8 mouse cellular contexts compared by ENCODE assay signal in genomic region chr11:116905741-116906456, GRCm38 (mm10). TPM values are rescaled to one million over a fixed set of nuclear protein-coding genes. Genes with fewer than 3 reads are reported as not detected.
DNase-seq lines count a peak whose midpoint lies in the region; ATAC-seq and TF ChIP-seq lines count a peak whose summit lies in the region.

No protein-coding gene starts in this region.

- no peak for TF ChIP-seq CTCF in kidney, postnatal 0 days (IDR thresholded peaks at IDR 0.05; ENCODE audit: low read depth)

- no peak for DNase-seq in heart, adult 11 months
- DNase-seq in forebrain, embryonic 10.5 days (ENCODE audit: extremely low spot score, low spot score) = no peak
- no peak for DNase-seq in kidney, postnatal 0 days (ENCODE audit: low spot score)
- no peak for DNase-seq in B cell, adult 2 months
- DNase-seq in urinary bladder, postnatal 36 days (ENCODE audit: low spot score in 2 of 2) = no peak
- DNase-seq in right cerebral cortex, adult 18-20 months = no peak

- H3K4me1 ChIP-seq in heart, embryonic 16.5 days (ENCODE audit: control insufficient read depth, insufficient read depth, low read length) = peaks cover 4% of the 10 kb centered on the region; the same call in 1 of the 2 replicates
- peaks cover 19% of the 10 kb centered on the region for H3K4me1 ChIP-seq in forebrain, embryonic 10.5 days
- H3K4me1 ChIP-seq in kidney, postnatal 0 days (replicated peaks; ENCODE audit: insufficient read depth, low read length) = peaks cover 5% of the 10 kb centered on the region
- peaks cover 4% of the 10 kb centered on the region; the same call in 1 of the 2 replicates for H3K4me1 ChIP-seq in midbrain, embryonic 16.5 days (ENCODE audit: control insufficient read depth, insufficient read depth, low read length)

- no peak overlapping the region; the same call in 1 of the 2 replicates for H3K9ac ChIP-seq in heart, embryonic 16.5 days (ENCODE audit: low read length)
- H3K9ac ChIP-seq in kidney, postnatal 0 days (ENCODE audit: low read depth, low read length) = no peak overlapping the region
- H3K9ac ChIP-seq in midbrain, embryonic 16.5 days (ENCODE audit: low read depth, low read length) = no peak overlapping the region

- H3K36me3 ChIP-seq in heart, embryonic 16.5 days (ENCODE audit: control insufficient read depth, insufficient read depth) = no peaks in the 10 kb centered on the region
- no peaks in the 10 kb centered on the region for H3K36me3 ChIP-seq in forebrain, embryonic 10.5 days (replicated peaks)
- H3K36me3 ChIP-seq in kidney, postnatal 0 days (ENCODE audit: insufficient read depth, low read length) = no peaks in the 10 kb centered on the region
- H3K36me3 ChIP-seq in midbrain, embryonic 16.5 days (ENCODE audit: control insufficient read depth, insufficient read depth, low read length) = no peaks in the 10 kb centered on the region

- H3K4me2 ChIP-seq in heart, embryonic 16.5 days (ENCODE audit: low read depth, low read length) = peak overlapping the region; percentile 62
- peak overlapping the region; percentile 48 for H3K4me2 ChIP-seq in kidney, postnatal 0 days (ENCODE audit: low read length)
- peak overlapping the region; percentile 31 for H3K4me2 ChIP-seq in midbrain, embryonic 16.5 days (ENCODE audit: low read length)

- no peak overlapping the region for H3K27ac ChIP-seq in heart, embryonic 16.5 days (ENCODE audit: low read length)
- H3K27ac ChIP-seq in forebrain, embryonic 10.5 days = no peak overlapping the region
- H3K27ac ChIP-seq in kidney, postnatal 0 days = no peak overlapping the region
- no peak overlapping the region for H3K27ac ChIP-seq in midbrain, embryonic 16.5 days (ENCODE audit: low read length)

- ATAC-seq in heart, embryonic 16.5 days (replicated peaks; ENCODE audit: extremely low read depth, insufficient read depth, low FRiP score) = no peak
- ATAC-seq in kidney, postnatal 0 days (replicated peaks; ENCODE audit: low FRiP score, low read depth) = no peak
- no peak for ATAC-seq in midbrain, embryonic 16.5 days

- peak overlapping the region; percentile 33 for H3K4me3 ChIP-seq in heart, embryonic 16.5 days (ENCODE audit: low read length)
- H3K4me3 ChIP-seq in forebrain, embryonic 10.5 days = peak overlapping the region; percentile 45
- H3K4me3 ChIP-seq in kidney, postnatal 0 days (replicated peaks; ENCODE audit: low read depth, low read length) = peak overlapping the region; percentile 4; the same call in 1 of the 2 replicates
- peak overlapping the region; percentile 14 for H3K4me3 ChIP-seq in midbrain, embryonic 16.5 days (ENCODE audit: low read depth, low read length)

- no peaks in the 10 kb centered on the region for H3K9me3 ChIP-seq in heart, embryonic 16.5 days (replicated peaks; ENCODE audit: control insufficient read depth, low read length)
- no peaks in the 10 kb centered on the region for H3K9me3 ChIP-seq in forebrain, embryonic 10.5 days
- H3K9me3 ChIP-seq in kidney, postnatal 0 days (replicated peaks; ENCODE audit: low read length) = no peaks in the 10 kb centered on the region
- no peaks in the 10 kb centered on the region for H3K9me3 ChIP-seq in midbrain, embryonic 16.5 days (replicated peaks; ENCODE audit: control insufficient read depth, low read length, poor library complexity, severe bottlenecking)

- peaks cover 20% of the 10 kb centered on the region for H3K27me3 ChIP-seq in heart, embryonic 16.5 days (ENCODE audit: control insufficient read depth, insufficient read depth, low read length)
- H3K27me3 ChIP-seq in forebrain, embryonic 10.5 days (ENCODE audit: poor library complexity, severe bottlenecking) = peaks cover 60% of the 10 kb centered on the region
- H3K27me3 ChIP-seq in kidney, postnatal 0 days (ENCODE audit: insufficient read depth, low read length) = peaks cover 5% of the 10 kb centered on the region; the same call in 1 of the 2 replicates
- H3K27me3 ChIP-seq in midbrain, embryonic 16.5 days (ENCODE audit: control insufficient read depth, insufficient read depth, low read depth, low read length) = peaks cover 11% of the 10 kb centered on the region

- WGBS in heart, embryonic 16.5 days = 8% methylated on average over 23 of the region's 23 CpGs
- 3% methylated on average over 23 of the region's 23 CpGs for WGBS in forebrain, embryonic 10.5 days
- WGBS in kidney, postnatal 0 days = 2% methylated on average over 23 of the region's 23 CpGs
- WGBS in midbrain, embryonic 16.5 days = 7% methylated on average over 21 of the region's 23 CpGs

RNA-seq across cellular contexts. Expression of gene Mgat5b, which starts 12.8 kb away (rescaled TPM):
- 0.34 and 0.86 TPM in 2 replicates for polyA plus RNA-seq in heart, embryonic 16.5 days (2015; fragmentation: Nextera tagmentation; extraction: Ambion mirVana)
- polyA plus RNA-seq in forebrain, embryonic 10.5 days (2016; fragmentation: Nextera tagmentation; extraction: Ambion mirVana) = 3.3 and 3.7 TPM in 2 replicates
- 0.24 TPM in 1 of 2 replicates, not detected in the other for polyA plus RNA-seq in kidney, postnatal 0 days (2015; fragmentation: Nextera tagmentation; extraction: Ambion mirVana)
- 22.2 and 26.1 TPM in 2 replicates for polyA plus RNA-seq in midbrain, embryonic 16.5 days (2015; fragmentation: Nextera tagmentation; extraction: Ambion mirVana)

RNA-seq across cellular contexts. Expression of gene Srsf2, which starts 53.0 kb away (rescaled TPM):
- 516 and 543 TPM in 2 replicates for polyA plus RNA-seq in heart, embryonic 16.5 days (2015; fragmentation: Nextera tagmentation; extraction: Ambion mirVana)
- 901 and 914 TPM in 2 replicates for polyA plus RNA-seq in forebrain, embryonic 10.5 days (2016; fragmentation: Nextera tagmentation; extraction: Ambion mirVana)
- 664 and 665 TPM in 2 replicates for polyA plus RNA-seq in kidney, postnatal 0 days (2015; fragmentation: Nextera tagmentation; extraction: Ambion mirVana)
- polyA plus RNA-seq in midbrain, embryonic 16.5 days (2015; fragmentation: Nextera tagmentation; extraction: Ambion mirVana) = 549 and 567 TPM in 2 replicates

RNA-seq across cellular contexts. Expression of gene Mfsd11, which starts 53.7 kb away (rescaled TPM):
- 30.5 and 39.0 TPM in 2 replicates for polyA plus RNA-seq in heart, embryonic 16.5 days (2015; fragmentation: Nextera tagmentation; extraction: Ambion mirVana)
- 18.9 and 24.7 TPM in 2 replicates for polyA plus RNA-seq in forebrain, embryonic 10.5 days (2016; fragmentation: Nextera tagmentation; extraction: Ambion mirVana)
- polyA plus RNA-seq in kidney, postnatal 0 days (2015; fragmentation: Nextera tagmentation; extraction: Ambion mirVana) = 48.4 and 53.6 TPM in 2 replicates
- polyA plus RNA-seq in midbrain, embryonic 16.5 days (2015; fragmentation: Nextera tagmentation; extraction: Ambion mirVana) = 56.1 and 56.2 TPM in 2 replicates
